Mouse (Mus musculus) myocyte (in vitro differentiated cells): Measurements from ENCODE around the gene Zdhhc5. TPM values are rescaled to one million over a fixed set of nuclear protein-coding genes. Genes with fewer than 3 reads are reported as not detected.

Source experiments
- H3K27me3 ChIP-seq: one replicate; pipeline ENCODE4 v1.6.1; 2011; ENCODE audit not compliant: control insufficient read depth, insufficient read depth, insufficient read length
- H3K36me3 ChIP-seq: one replicate; pipeline ENCODE4 v1.6.1; 2011; ENCODE audit not compliant: control insufficient read depth, insufficient read depth
- H3K4me2 ChIP-seq: one replicate; pipeline ENCODE4 v1.6.1; 2011; ENCODE audit warnings: low read depth, control low read depth
- H3K4me3 ChIP-seq: one replicate; pipeline ENCODE4 v1.5.1; 2011; ENCODE audit warnings: mild to moderate bottlenecking, control low read depth, moderate library complexity
- H3K79me2 ChIP-seq: one replicate; pipeline ENCODE4 v1.6.1; 2011; ENCODE audit not compliant: control insufficient read depth, insufficient read depth
- H3ac ChIP-seq: one replicate; pipeline ENCODE4 v1.6.1; 2011; ENCODE audit not compliant: control insufficient read depth, insufficient read length
- CEBPB ChIP-seq: IDR thresholded peaks from 2 replicates; pipeline ENCODE4 v1.6.1; 2011; ENCODE audit warnings: mild to moderate bottlenecking, moderate library complexity; ENCODE audit not compliant: poor library complexity, insufficient read depth, severe bottlenecking
- E2F4 ChIP-seq: IDR thresholded peaks from one replicate; pipeline ENCODE4 v1.6.1; 2011; ENCODE audit warnings: mild to moderate bottlenecking, control low read depth, moderate library complexity; ENCODE audit not compliant: insufficient read depth
- MAX ChIP-seq: IDR thresholded peaks from one replicate; pipeline ENCODE4 v1.6.1; 2011; ENCODE audit warnings: low read depth, mild to moderate bottlenecking, control low read depth
- MYOD1 ChIP-seq, 3 experiments: IDR thresholded peaks; one replicate each; pipeline ENCODE4 v1.6.1; 2011; ENCODE audit warnings: control low read depth in 2 of 3, low read depth in 2 of 3, mild to moderate bottlenecking in 2 of 3, moderate library complexity in 1 of 3; ENCODE audit not compliant: insufficient read length in 2 of 3, control insufficient read depth in 1 of 3
- MYOG ChIP-seq, 3 experiments: IDR thresholded peaks; one replicate each; pipeline ENCODE4 v1.6.1; 2011; ENCODE audit warnings: control low read depth in 2 of 3, low read depth in 2 of 3, mild to moderate bottlenecking in 2 of 3; ENCODE audit not compliant: insufficient read length in 2 of 3, control insufficient read depth in 1 of 3, insufficient read depth in 1 of 3
- POLR2A ChIP-seq: IDR thresholded peaks from one replicate; pipeline ENCODE4 v1.6.1; 2011; ENCODE audit warnings: low read depth, mild to moderate bottlenecking, control low read depth, moderate library complexity; ENCODE audit not compliant: insufficient read length
- POLR2AphosphoS2 ChIP-seq: IDR thresholded peaks from one replicate; pipeline ENCODE4 v1.6.1; 2011; ENCODE audit warnings: low read depth, control low read depth; ENCODE audit not compliant: insufficient read length
- REST ChIP-seq: IDR thresholded peaks from one replicate; pipeline ENCODE4 v1.6.1; 2011; ENCODE audit warnings: mild to moderate bottlenecking, control low read depth, moderate library complexity; ENCODE audit not compliant: insufficient read depth, insufficient read length
- SRF ChIP-seq: IDR thresholded peaks from one replicate; pipeline ENCODE4 v1.6.1; 2011; ENCODE audit warnings: low read depth; ENCODE audit not compliant: control insufficient read depth, insufficient read length
- TCF12 ChIP-seq: IDR thresholded peaks from one replicate; pipeline ENCODE4 v1.6.1; 2011; ENCODE audit warnings: mild to moderate bottlenecking, control low read depth; ENCODE audit not compliant: poor library complexity, insufficient read depth, severe bottlenecking
- TCF3 ChIP-seq: IDR thresholded peaks from one replicate; pipeline ENCODE4 v1.6.1; 2011; ENCODE audit warnings: low read depth, control low read depth; ENCODE audit not compliant: insufficient read length
- USF1 ChIP-seq: IDR thresholded peaks from one replicate; pipeline ENCODE4 v1.6.1; 2011; ENCODE audit warnings: low read depth, mild to moderate bottlenecking, control low read depth, moderate library complexity
- polyA plus RNA-seq: library from polyadenylated mRNA; unstranded; fragments of >200 nt; fragmentation: generic; extraction: Trizol; gene quantifications from one replicate; pipeline ENCODE4 v1.2.1, GENCODE M21; 2012; ENCODE audit warnings: missing spikeins

Zdhhc5 gene
- polyA plus RNA-seq, 1 experiment: 36.3 TPM

DNA sequence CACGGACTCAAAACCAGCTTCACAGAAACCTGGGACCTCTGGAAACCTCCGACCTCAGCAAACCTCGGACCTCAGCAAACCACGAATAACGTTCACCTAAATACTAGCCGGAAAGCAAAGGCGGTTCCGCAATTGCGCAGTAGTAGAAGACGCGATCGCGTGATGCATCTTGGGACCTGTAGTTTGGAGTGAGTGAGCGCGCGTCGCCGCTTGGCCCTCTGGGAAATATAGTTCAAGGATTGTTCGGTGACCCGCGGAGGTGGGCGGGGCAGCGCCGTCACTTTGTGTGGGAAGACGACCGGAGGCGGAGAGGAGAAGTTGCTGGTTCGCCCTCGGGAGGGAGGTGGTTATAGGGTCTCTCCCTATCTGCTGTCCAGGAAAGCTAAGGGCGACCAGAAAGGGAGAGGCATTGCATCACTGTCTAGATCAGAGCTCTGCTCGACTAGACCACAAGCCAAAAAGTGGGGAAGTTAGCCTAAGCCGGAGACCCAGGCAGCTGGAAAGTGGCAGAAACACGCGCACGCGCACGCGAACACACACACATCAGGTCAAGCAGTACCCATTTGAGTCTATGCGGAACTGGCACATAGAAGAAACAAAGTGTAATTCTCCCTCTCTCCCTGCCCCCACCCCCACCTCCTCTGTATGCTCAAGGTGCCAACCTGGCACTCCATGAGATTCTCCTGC lies 12.3 kb upstream of the Zdhhc5 start, which contains the start of gene Clp1:
Clp1 (minus strand) TSS at position 179 of the 687 bp plus-strand sequence.
- H3K27me3 ChIP-seq: no peaks in the 10 kb centered on the region
- H3K36me3 ChIP-seq: peaks cover 16% of the 10 kb centered on the region
- peak within 1 kb of the TSS; percentile 99 for H3K4me2 ChIP-seq
- TF ChIP-seq TCF12 (no peak), SRF (no peak), POLR2AphosphoS2 (peak; percentile 75), E2F4 (peak; percentile 39), CEBPB (no peak), POLR2A (peak; percentile 75)
- H3ac ChIP-seq: peak within 1 kb of the TSS; percentile 12
- H3K4me3 ChIP-seq: peak within 1 kb of the TSS; percentile 62
- peaks cover 31% of the 10 kb centered on the region for H3K79me2 ChIP-seq

DNA sequence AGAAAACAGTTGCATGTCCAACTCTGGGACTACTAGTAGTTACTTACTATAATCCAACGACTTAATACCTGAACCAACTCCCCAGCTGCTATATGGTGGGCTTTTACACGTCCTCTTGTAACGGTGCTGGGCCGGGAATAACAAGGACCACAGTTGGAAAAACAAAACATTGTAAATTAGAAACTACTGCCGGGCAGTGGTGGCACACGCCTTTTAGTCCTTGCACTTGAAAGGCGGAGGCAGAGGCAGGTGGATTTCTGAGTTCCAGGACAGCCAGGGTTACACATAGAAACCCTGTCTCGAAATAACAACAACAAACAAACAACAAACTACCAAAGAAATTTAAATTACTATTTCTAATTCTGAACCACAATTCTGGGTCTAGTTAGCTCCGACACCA lies 11.7 kb upstream of the Zdhhc5 start:
- peak overlapping the region; percentile 62 for H3K4me3 ChIP-seq
- TF ChIP-seq TCF3 (no peak), MYOG (IDR thresholded peaks at IDR 0.05; ENCODE audit: control insufficient read depth in 1 of 3, insufficient read depth in 1 of 3, insufficient read length in 2 of 3, low read depth in 2 of 3) (no peak), MYOD1 (IDR thresholded peaks at IDR 0.05; ENCODE audit: control insufficient read depth in 1 of 3, insufficient read length in 2 of 3, low read depth in 2 of 3) (no peak), POLR2AphosphoS2 (no peak), REST (no peak), TCF12 (no peak), MAX (no peak), SRF (no peak), POLR2A (no peak), USF1 (no peak), CEBPB (no peak), E2F4 (no peak)
- peak overlapping the region; percentile 12 for H3ac ChIP-seq
- H3K79me2 ChIP-seq: peaks cover 31% of the 10 kb centered on the region
- H3K4me2 ChIP-seq: peak overlapping the region; percentile 99
- peaks cover 16% of the 10 kb centered on the region for H3K36me3 ChIP-seq
- H3K27me3 ChIP-seq: no peaks in the 10 kb centered on the region

DNA sequence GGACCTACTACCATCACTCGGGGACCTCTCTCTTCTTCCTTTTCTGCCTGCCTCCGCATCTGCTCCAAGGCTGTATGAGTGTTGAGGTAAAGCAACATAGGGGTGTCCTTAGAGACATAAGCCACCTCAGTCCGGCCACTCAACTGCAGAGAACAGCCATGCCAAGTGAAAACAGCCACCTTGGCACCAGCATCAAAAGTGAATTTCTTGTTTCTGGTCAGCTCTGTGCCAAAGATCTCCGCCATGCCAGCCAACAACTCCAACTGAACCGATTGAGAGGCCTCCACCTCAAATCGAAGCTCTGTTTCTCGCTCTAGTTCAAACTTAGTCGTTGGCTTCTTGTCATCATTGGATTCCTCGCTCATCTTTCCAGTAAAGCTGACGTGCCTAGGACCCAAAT lies 10.8 kb upstream of the Zdhhc5 start:
- Histone ChIP-seq H3K27me3 (no peaks in the 10 kb centered on the region), H3ac (no peak overlapping the region), H3K4me2 (peak overlapping the region; percentile 99), H3K4me3 (peak overlapping the region; percentile 62), H3K79me2 (peaks cover 31% of the 10 kb centered on the region), H3K36me3 (peaks cover 21% of the 10 kb centered on the region)
- TF ChIP-seq POLR2A (no peak), TCF3 (no peak), SRF (no peak), REST (no peak), USF1 (no peak), TCF12 (no peak), E2F4 (no peak), MAX (no peak), POLR2AphosphoS2 (no peak), MYOG (IDR thresholded peaks at IDR 0.05; ENCODE audit: control insufficient read depth in 1 of 3, insufficient read depth in 1 of 3, insufficient read length in 2 of 3, low read depth in 2 of 3) (no peak), CEBPB (no peak), MYOD1 (IDR thresholded peaks at IDR 0.05; ENCODE audit: control insufficient read depth in 1 of 3, insufficient read length in 2 of 3, low read depth in 2 of 3) (no peak)

DNA sequence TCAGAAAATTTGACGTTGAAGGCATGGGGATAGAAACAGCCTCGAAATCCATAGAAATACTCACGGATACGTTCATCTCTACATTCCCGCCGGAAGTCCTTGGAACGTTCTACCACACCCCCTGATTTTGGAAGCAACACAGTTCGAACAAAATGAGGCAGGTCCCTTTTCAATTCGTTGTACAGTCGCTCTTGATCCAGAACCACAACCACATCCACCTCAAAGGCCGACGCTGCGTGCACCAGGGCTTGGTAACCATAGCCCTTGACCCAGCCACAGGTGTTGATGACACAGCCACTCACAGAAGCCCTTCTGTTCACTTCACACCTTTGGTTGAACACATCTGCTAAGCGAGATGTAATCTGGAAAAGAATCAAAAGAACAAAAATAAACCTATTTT lies 8.9 kb upstream of the Zdhhc5 start:
- Histone ChIP-seq H3K4me3 (no peak overlapping the region), H3K4me2 (no peak overlapping the region), H3ac (no peak overlapping the region), H3K36me3 (peaks cover 21% of the 10 kb centered on the region), H3K79me2 (peaks cover 31% of the 10 kb centered on the region), H3K27me3 (no peaks in the 10 kb centered on the region)
- TF ChIP-seq E2F4: no peak
- no peak for TF ChIP-seq MYOG (IDR thresholded peaks at IDR 0.05; ENCODE audit: control insufficient read depth in 1 of 3, insufficient read depth in 1 of 3, insufficient read length in 2 of 3, low read depth in 2 of 3)
- no peak for TF ChIP-seq TCF3
- TF ChIP-seq REST: no peak
- TF ChIP-seq SRF: no peak
- no peak for TF ChIP-seq MAX
- TF ChIP-seq POLR2A: no peak

DNA sequence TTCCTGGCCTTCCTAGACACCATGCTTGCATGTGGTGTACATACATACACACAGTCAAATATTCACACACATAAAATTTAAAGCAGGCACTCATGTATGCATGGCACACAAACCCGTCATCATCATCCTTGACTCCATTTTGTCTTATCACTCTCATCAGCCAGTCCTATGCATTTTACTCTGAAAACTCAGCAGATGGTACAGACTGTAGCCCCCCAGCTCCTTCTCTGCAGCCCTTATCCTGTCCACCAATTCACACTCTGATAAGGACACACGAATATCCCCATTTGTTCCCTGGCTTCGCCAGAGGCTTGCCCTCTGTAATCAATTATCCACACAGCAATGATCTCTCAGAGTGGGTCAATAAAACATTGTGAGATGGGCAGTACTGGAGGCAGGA lies 6.2 kb upstream of the Zdhhc5 start:
- H3ac ChIP-seq: no peak overlapping the region
- H3K79me2 ChIP-seq: peaks cover 22% of the 10 kb centered on the region
- TF ChIP-seq MYOD1 (IDR thresholded peaks at IDR 0.05; ENCODE audit: control insufficient read depth in 1 of 3, insufficient read length in 2 of 3, low read depth in 2 of 3) (no peak), USF1 (no peak), MYOG (IDR thresholded peaks at IDR 0.05; ENCODE audit: control insufficient read depth in 1 of 3, insufficient read depth in 1 of 3, insufficient read length in 2 of 3, low read depth in 2 of 3) (no peak), CEBPB (no peak), POLR2A (no peak), TCF3 (no peak), POLR2AphosphoS2 (no peak)
- H3K27me3 ChIP-seq: no peaks in the 10 kb centered on the region
- H3K4me2 ChIP-seq: no peak overlapping the region
- no peak overlapping the region for H3K4me3 ChIP-seq
- H3K36me3 ChIP-seq: peaks cover 21% of the 10 kb centered on the region
